Mouse (Mus musculus): Measurements from ENCODE around the gene Casp8ap2.
A peak's percentile ranks its signal among the peaks of the same experiment; 100 is the strongest.

Gene Casp8ap2

GRCm38 (mm10) chr4:32615034-32615881, at the start of gene Casp8ap2:
Casp8ap2 (plus strand) TSS chr4:32615451.
- peak; percentile 99 for DNase-seq (ENCODE audit: low read depth, low spot score)

DNA sequence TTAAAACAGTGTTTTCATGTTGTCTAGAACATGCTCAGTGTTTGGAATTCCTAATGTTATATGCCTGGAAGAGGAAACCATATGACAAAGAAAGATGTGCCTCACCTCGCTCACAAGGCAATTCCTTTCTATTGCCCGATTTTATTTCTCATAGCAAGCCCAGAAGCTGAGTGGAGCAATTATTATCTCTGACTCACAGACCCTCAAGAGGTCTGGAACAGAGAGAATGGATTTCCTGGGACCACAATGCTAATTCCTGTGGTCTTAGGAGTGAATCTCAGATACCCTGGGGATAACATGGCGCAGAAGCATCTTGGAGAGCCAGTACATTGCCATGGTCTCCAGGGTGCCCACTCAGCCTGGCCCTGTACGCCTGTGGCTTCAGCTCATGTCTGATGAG, 46.2 kb upstream of the Casp8ap2 start:
- DNase-seq (ENCODE audit: low read depth, low spot score), result no peak

DNA sequence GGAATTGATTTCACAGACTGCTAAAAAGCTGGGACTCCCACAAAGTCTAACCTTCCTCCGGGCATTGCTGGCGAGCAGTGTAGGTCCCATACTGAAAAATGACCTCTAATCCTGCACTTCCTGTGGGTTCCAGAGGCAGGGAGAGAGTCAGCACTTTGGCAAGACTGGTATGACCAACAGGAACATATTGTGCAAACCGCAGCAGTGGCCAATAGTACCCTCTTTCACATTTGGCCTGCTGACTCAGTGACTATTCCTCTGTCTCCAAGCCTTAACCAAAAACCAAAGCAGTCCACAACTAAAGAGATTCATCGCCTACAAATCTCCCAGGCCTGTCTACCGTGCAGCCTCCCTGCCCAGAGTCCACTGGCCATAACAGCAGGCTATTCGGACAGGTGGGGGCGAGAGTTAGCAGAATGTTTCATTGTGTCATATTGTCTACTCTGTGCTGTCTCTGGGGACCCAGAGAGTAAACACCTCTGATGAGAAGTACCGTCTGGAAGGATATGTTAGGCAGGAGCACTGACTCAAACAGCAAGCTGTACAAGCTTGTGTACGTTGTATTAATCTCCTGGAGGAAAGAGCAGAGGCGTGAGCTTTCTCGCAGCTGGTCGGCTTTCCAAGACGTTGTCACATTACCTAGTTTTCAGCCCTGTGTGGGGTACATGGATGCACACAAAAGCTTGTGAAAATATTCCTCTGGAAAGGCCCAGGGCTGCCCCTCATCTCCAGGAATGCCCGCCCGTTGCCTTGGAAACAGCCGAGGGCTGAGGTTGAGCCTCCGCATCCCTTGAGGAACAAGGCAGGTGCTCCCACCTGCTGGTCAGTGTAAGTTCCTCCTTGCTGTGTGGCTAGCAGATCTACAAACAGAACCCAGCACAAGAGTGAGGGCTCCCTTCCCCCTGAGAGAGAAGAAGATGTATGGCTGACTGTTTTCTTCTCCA, 45.0 kb upstream of the Casp8ap2 start:
- no peak for DNase-seq (ENCODE audit: low read depth, low spot score)

GRCm38 (mm10) chr4:32570939-32571317, 44.3 kb upstream of the Casp8ap2 start:
- no peak for DNase-seq (ENCODE audit: low read depth, low spot score)

DNA sequence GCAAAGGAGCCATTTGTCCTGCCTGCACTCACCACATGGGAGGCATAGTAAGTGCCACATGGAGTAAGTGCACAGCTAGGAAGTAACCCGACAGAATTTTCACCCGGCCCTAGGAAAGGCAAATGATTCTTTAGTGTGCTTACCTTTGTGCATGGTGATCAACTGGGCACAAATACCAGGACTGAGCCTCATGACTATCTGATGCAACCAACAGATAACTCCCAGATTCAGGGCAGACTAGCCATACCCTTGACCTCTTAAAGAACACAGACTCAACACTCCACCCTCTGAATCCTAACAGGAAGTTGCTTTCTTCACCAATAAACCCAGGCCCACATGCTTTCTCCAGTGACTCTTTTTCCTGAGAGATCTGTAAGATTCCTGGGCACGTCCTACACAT, 43.8 kb upstream of the Casp8ap2 start:
- DNase-seq (ENCODE audit: low read depth, low spot score), result no peak

DNA sequence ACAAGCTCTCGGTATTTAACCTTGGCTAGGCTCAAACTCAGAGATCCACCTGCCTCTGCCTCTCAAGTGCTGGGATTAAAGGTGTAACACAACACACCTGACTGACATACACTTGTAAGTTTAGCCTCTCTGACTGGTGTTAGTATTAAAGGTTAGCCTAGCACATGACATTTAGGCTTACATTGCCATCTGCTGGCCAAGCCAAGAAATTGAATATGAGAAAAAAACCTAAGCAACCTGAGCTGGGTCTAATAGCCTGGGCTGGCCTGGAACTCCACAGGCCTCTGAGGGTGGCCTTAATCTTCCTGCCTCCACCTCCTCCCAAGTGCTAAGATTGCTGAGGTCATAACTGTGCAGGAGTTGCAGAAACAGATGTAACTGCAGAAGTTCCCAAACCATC, 43.1 kb upstream of the Casp8ap2 start:
- peak; percentile 70 for DNase-seq (ENCODE audit: low read depth, low spot score)

DNA sequence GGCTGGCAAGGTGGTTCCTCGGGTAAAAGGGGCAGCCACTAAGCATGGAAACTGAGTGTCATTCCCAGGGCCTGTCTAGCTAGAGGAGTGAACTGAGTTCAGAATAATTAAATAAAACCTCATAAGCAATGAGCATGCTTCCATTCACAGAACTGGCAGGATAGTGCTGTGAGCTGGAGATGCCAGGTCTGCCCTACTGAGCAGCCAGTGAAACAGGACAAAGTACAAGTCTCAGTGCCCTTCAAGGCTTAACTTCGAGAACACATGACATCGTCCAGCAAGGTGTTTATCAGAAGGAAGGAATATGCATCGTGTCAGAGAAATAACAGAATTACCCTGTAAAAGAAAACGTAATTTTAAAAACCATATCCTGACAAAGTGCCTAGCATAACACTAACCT, 41.7 kb upstream of the Casp8ap2 start:
- no peak for DNase-seq (ENCODE audit: low read depth, low spot score)

- no peak for DNase-seq (ENCODE audit: low read depth, low spot score)
Measured at GRCm38 (mm10) chr4:32574604-32575003, 40.6 kb upstream of the Casp8ap2 start.

- DNase-seq (ENCODE audit: low read depth, low spot score), result no peak
Measured at GRCm38 (mm10) chr4:32575165-32575564, 40.1 kb upstream of the Casp8ap2 start.

GRCm38 (mm10) chr4:32579850-32580249, 35.4 kb upstream of the Casp8ap2 start:
- no peak for DNase-seq (ENCODE audit: low read depth, low spot score)

- DNase-seq (ENCODE audit: low read depth, low spot score), result no peak
Measured at GRCm38 (mm10) chr4:32584181-32584580, 31.1 kb upstream of the Casp8ap2 start.

DNA sequence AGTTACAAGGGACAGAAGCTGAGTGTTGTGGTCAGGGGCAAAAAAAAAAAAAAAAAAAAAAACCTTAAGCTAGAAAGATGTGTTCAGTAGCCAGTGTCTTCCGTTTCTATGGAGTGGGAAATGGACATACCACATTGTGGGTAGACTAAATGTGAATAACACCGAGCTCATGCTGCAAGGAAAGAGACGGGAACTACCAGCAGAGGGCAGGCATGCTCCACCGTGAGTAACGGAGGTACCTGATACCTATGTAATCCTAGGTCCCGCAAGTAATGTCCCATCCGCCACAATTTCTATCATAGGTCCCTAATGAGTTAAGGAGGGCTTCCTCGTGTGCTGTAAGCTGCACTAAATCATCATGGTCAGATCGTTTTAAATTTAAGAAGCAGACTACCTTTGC, 28.7 kb upstream of the Casp8ap2 start:
- peak; percentile 82 for DNase-seq (ENCODE audit: low read depth, low spot score)

- peak; percentile 64 for DNase-seq (ENCODE audit: low read depth, low spot score)
Measured at GRCm38 (mm10) chr4:32587543-32587942, 27.7 kb upstream of the Casp8ap2 start.

GRCm38 (mm10) chr4:32588237-32588636, 27.0 kb upstream of the Casp8ap2 start:
- DNase-seq (ENCODE audit: low read depth, low spot score), result peak; percentile 89

GRCm38 (mm10) chr4:32601135-32601534, 14.1 kb upstream of the Casp8ap2 start:
- DNase-seq (ENCODE audit: low read depth, low spot score), result peak; percentile 53

- DNase-seq (ENCODE audit: low read depth, low spot score), result no peak
Measured at GRCm38 (mm10) chr4:32602660-32603059, 12.6 kb upstream of the Casp8ap2 start, which contains the start of gene Gja10. Gja10 (minus strand) TSS chr4:32602760.

DNA sequence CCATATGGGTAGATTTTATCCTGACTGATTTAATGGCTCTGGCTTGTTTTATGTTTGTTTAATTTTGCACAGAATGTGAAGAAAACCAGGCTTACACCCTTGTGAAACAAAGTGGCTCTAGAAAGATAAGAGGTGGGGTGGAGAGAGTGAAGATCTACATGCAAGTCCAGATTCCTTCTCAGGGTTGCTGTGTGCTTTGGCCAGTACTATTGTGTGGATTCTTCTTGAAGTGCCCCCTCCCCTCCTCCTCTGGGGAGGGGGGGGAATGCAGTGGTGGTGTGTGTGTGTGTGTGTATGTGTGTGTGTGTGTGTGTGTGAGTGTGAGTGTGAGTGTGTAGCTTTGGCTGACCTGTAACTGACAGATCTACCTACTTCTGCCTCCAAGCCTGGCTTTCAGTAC, 6.4 kb downstream of the Casp8ap2 start:
- DNase-seq (ENCODE audit: low read depth, low spot score), result no peak

DNA sequence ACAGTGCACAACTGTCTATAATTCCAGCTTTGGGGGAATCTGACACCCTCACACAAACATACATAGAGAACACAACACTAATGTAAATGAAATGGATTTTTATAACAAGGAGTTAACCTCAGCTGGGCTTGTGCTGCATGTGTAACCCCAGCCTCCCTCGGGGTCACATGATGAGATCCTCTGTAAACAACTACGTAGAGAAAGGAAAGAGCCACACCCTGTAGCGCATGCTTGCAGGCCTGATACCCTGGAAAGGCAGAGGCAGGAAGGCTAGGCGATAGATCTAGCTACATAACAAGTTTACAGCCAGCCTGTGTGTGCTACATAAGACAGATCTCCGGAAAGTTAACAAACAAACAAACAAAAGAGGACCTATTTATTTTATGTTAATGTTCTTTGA, 36.4 kb downstream of the Casp8ap2 start:
- DNase-seq (ENCODE audit: low read depth, low spot score), result peak; percentile 38

DNA sequence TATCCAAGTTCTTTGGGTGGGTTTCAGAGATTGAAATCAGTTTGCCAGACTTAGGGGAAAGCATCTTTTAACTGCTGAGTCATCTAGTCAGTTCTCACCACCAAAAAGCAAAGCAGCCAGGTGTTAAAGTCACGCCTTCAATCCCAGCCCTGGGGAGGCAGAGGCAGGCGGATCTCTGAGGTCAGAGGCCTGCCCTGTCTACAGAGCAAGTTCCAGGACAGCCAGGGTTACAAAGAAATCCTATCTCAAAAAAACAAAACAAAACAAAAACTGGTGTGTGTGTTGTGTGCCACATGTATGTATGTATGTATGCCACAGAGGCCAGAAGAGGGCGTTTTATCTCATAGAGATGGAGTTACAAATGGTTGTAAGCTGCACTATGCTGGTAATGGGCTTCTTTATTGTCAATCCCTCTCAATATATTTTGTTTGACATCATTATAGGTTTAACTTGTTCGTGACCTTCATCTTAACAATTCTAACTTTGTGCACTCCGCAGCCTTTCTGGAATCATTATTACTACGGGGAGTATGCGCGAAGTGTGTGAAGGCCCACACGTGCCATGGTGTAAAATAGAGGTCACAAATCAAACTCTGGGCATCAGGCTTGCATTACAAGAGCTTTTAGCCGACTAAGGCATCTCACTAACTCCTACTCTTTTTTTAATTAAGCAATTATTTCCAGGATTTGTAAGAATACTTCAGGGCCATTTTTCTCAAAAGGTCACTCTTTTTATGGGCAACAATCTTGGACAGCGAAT, 41.1 kb downstream of the Casp8ap2 start:
- peak; percentile 27 for DNase-seq (ENCODE audit: low read depth, low spot score)

DNA sequence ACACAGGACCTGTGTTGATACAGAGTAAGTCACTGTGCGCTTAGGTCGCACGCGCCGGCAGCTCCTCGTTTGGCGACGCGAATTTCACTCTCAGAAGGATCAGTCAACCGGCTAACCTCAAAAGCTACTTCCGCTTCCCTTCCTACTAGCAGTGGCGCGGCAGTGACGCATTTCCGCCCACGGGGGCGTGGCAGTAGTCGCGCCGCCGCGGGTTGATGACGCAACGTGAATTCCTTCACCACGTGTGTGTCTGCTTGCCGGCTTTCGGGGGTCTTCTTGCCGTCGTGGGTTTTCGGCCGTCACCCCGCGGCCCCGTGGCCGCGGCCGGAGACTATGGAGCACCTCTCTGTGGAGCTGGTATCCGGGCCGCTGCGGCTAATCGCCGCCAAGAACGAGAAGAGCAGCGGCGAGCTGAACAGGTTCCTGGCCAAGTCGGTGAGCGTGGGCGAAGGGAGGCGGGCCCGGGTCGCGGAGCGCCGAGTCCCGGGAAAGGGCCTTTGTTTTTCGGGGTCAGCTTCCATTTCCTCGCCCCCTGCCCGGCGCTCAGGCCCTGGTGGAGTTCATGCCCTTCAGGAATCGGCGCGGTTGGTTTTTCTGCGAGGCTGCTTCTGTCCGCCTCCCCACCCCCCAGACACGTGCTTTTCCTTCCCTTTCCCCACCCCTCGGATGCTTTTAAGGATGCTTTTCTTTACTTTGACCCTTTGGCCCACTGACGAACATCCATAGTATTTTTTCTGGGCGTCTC, 41.8 kb downstream of the Casp8ap2 start, which contains the start of gene Mdn1:
Gene Mdn1, plus strand, starts transcription at position 202 of the 745 bp plus-strand sequence.
- peak; percentile 95 for DNase-seq (ENCODE audit: low read depth, low spot score)

DNA sequence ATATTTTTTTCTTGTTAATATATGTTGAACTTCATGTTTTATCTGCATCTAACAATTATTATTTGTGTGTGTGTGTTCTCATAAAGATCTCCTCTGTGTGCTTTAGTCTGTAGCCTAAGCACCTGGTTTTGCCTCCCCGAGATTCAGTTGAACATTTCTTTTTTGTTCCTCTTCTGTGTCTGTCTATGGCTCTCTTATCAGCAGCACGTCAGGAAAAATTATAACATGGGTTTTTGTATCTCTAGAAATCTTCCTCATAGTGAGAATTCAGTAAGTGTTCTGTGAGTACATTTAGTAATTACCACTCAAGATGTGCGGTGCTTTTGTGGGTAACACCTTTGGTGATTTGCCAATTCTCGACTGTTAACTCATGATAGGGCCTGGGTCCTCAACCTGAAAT, 50.6 kb downstream of the Casp8ap2 start:
- no peak for DNase-seq (ENCODE audit: low read depth, low spot score)
